Mouse (Mus musculus) heart, embryonic 11.5 days (tissue): ENCODE results near the gene Slc6a2. TPM values are rescaled to one million over a fixed set of nuclear protein-coding genes. Genes with fewer than 3 reads are reported as not detected.

ENCODE experiments used
- ATAC-seq: fragments of 200-750 bp; cut with Nextera tagmentation; replicated peaks from 2 replicates; pipeline ENCODE4 v1.8.0; 2017; ENCODE audit warnings: moderate library complexity; ENCODE audit not compliant: insufficient number of reproducible peaks, low FRiP score, low TSS enrichment
- H3K27ac ChIP-seq: fragments of 300-500 bp; sonication (generic); 2 replicates; pipeline ENCODE4 v1.5.1; 2014; ENCODE audit warnings: mild to moderate bottlenecking, low read depth, low read length
- H3K27me3 ChIP-seq: fragments of 300-500 bp; sonication (generic); 2 replicates; pipeline ENCODE4 v1.6.1; 2014; ENCODE audit warnings: mild to moderate bottlenecking, low read length, mixed read lengths; ENCODE audit not compliant: control insufficient read depth, insufficient read depth
- H3K36me3 ChIP-seq: fragments of 300-500 bp; sonication (generic); 2 replicates; pipeline ENCODE4 v1.6.1; 2014; ENCODE audit warnings: mild to moderate bottlenecking, low read length, moderate library complexity, mixed read lengths; ENCODE audit not compliant: control insufficient read depth, insufficient read depth
- H3K4me1 ChIP-seq: fragments of 300-500 bp; sonication (generic); 2 replicates; pipeline ENCODE4 v1.6.1; 2014; ENCODE audit warnings: low read length; ENCODE audit not compliant: control insufficient read depth, insufficient read depth
- H3K4me2 ChIP-seq: fragments of 300-500 bp; sonication (generic); 2 replicates; pipeline ENCODE4 v1.6.1; 2014; ENCODE audit warnings: mild to moderate bottlenecking, moderate library complexity
- H3K4me3 ChIP-seq: fragments of 300-500 bp; sonication (generic); 2 replicates; pipeline ENCODE4 v1.5.1; 2014; ENCODE audit warnings: low read depth, low read length
- H3K9ac ChIP-seq: fragments of 300-500 bp; sonication (generic); 2 replicates; pipeline ENCODE4 v1.6.1; 2014; ENCODE audit warnings: mild to moderate bottlenecking, low read depth, low read length, moderate library complexity
- H3K9me3 ChIP-seq: fragments of 300-500 bp; sonication (generic); replicated peaks from 2 replicates; pipeline ENCODE4 v1.6.1; 2016; ENCODE audit warnings: low read length; ENCODE audit not compliant: control insufficient read depth
- WGBS: fragments of 180-500 bp; shearing (Covaris S2); extraction: QIAGEN DNeasy Blood & Tissue Kit; methylation state at CpG from one replicate; pipeline ENCODE4 v1.1.7; 2014; ENCODE audit not compliant: insufficient replicate concordance; 5-methylcytosine and 5-hydroxymethylcytosine counted together
- microRNA-seq: library from miRNA; unstranded; fragments of <30 nt; microRNA quantifications from one replicate; pipeline ENCODE4, GENCODE M21; 2016; ENCODE audit warnings: borderline number of aligned reads
- polyA plus RNA-seq: library from polyadenylated mRNA; unstranded; fragments of >200 nt; fragmentation: Nextera tagmentation; extraction: Ambion mirVana; gene quantifications from 2 replicates; pipeline ENCODE4 v1.2.1, GENCODE M21; 2014

The Slc6a2 gene
- polyA plus RNA-seq, 1 experiment from 2014 or later, result not detected

DNA sequence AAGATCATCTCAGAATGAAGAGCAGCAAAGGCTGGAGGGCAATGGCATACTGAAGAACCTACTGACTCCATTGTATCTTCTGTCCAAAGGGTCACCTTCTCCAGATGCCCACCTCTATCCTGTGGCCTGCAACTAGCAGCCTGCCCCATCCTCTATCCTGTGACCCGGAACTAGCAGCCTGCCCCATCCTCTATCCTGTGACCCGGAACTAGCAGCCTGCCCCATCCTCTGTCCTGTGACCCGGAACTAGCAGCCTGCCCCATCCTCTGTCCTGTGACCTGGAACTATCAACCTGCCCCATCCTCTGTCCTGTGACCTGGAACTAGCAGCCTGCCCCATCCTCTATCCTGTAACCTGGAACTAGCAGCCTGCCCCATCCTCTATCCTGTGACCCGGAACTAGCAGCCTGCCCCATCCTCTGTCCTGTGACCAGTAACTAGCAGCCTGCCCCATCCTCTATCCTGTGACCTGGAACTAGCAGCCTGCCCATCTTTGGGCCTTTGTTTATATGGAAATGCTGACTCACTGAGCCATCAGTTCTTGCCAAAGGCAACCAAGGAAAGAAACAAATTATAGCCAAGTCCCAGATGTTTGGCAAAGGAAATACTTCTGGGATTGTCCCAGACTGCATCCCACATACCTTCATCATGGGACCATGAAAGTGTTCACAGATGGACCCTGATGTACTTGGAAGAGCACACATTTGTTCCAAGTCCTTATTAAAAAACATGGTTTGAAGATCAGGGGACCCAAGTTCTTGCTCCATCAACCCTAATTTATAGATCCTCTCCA, 81.1 kb downstream of the Slc6a2 start:
- Histone ChIP-seq H3K4me2 (no peak overlapping the region), H3K27me3 (no peaks in the 10 kb centered on the region), H3K9me3 (no peaks in the 10 kb centered on the region), H3K9ac (no peak overlapping the region), H3K27ac (no peak overlapping the region), H3K4me3 (no peak overlapping the region), H3K36me3 (no peaks in the 10 kb centered on the region), H3K4me1 (peaks cover 10% of the 10 kb centered on the region)
- no peak for ATAC-seq
- 83% methylated on average over 4 of the region's 4 CpGs for WGBS

DNA sequence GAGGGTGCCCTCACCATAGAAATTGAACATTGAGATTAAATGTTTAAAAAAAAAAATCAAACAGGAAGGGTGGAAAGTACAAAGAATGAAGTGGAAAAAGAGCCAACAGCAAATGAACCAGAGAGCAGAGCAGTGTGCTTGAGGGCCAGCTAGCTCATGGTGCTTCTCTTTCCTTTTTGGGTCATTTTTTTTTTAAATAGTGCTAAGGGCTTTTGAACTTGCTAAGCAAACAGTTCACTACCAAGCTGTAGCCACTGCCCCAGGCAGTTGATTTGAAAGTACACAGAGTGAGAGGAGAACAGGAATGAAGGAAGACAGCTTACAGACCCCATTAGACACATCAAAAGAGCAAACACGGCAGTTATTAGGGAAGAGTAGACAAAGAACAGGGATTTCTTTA, 83.2 kb downstream of the Slc6a2 start:
- H3K4me2 ChIP-seq, result no peak overlapping the region
- no peaks in the 10 kb centered on the region for H3K27me3 ChIP-seq
- no peak overlapping the region for H3K4me3 ChIP-seq
- no peak overlapping the region for H3K27ac ChIP-seq
- 30% methylated on average over 1 of the region's 1 CpGs for WGBS
- H3K4me1 ChIP-seq, result peaks cover 10% of the 10 kb centered on the region
- no peaks in the 10 kb centered on the region for H3K9me3 ChIP-seq
- ATAC-seq, result no peak
- no peaks in the 10 kb centered on the region for H3K36me3 ChIP-seq
- H3K9ac ChIP-seq, result no peak overlapping the region

DNA sequence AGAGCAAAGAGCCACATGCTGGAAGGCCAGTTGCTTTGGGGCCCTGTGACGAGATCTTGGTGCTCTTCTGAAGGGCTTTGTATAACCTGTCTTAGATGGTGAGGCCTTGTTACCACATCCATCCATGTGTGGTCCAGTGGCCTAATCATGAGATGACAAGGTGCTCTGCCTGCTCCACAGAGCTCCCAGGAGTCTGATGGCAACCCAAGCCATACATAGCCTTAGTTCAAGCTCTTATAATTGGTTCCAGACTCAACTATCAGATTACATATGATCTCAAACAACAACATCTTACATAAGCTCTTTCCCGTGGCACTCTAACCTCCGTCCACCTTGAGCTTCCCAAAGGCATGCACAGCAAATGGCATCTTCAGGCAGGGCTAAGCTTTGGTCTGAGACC, 88.2 kb downstream of the Slc6a2 start, which contains the start of gene Ces1a:
Ces1a (minus strand) TSS at position 101 of the 400 bp plus-strand sequence.
- H3K9me3 ChIP-seq, result no peaks in the 10 kb centered on the region
- H3K27ac ChIP-seq, result no peak within 1 kb of the TSS
- H3K9ac ChIP-seq, result no peak within 1 kb of the TSS
- H3K36me3 ChIP-seq, result no peaks in the 10 kb centered on the region
- no peak for ATAC-seq
- H3K4me3 ChIP-seq, result no peak within 1 kb of the TSS
- no peaks in the 10 kb centered on the region for H3K4me1 ChIP-seq
- H3K4me2 ChIP-seq, result no peak within 1 kb of the TSS
- 76% methylated on average over 3 of the region's 3 CpGs for WGBS
- no peaks in the 10 kb centered on the region for H3K27me3 ChIP-seq

DNA sequence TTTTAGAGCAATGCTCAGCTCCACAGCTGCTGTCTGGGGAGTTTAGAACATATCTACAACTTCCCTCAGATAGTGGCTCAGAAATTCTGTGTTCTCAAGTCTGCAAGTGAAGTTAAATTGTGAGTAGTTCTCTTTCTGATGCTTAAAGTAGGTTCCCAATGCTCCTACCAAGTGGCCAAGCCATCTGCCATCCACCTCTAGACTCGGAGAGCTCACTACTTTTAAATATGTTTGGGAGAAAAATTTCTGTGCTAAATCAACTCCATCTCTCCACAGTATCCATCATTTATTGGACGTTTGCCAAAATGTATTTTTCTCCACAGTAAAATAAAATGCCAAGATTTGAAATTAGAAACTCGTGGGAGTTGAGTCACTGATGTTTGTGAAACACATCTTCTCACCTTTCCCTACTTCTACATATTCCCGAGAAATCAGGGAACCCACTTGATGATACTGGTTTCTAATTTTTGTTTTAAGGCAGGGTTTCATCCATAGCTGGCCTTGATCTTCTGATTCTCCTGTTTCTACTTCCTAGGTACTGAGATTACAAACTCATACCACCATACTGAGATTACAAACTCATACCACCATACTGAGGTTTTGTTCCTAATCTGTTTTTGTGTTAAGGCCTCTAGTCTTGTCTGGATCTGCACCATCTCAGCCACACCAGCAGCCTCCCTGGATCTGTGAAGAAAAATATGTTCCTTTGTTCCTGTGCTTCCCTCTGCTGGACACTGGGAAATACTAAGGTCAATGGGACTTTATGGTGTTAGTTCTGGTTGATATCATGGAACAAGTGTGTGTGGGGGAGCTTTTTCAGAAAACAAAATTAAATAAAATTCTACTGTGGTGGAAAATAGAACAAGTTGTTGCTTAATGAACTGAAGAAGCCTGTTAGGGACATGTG, 88.9 kb downstream of the Slc6a2 start:
- no peak for ATAC-seq
- H3K27me3 ChIP-seq, result no peaks in the 10 kb centered on the region
- no peaks in the 10 kb centered on the region for H3K4me1 ChIP-seq
- WGBS, result 70% methylated on average over 4 of the region's 4 CpGs
- H3K4me3 ChIP-seq, result no peak overlapping the region
- H3K9ac ChIP-seq, result no peak overlapping the region
- no peaks in the 10 kb centered on the region for H3K36me3 ChIP-seq
- no peak overlapping the region for H3K4me2 ChIP-seq
- H3K9me3 ChIP-seq, result no peaks in the 10 kb centered on the region
- no peak overlapping the region for H3K27ac ChIP-seq

Small RNAs within 50 kb of the gene (microRNA-seq; reads per million reads assigned to microRNA genes)
- not detected for gene Gm22151

Other genes with a start within 250 kb of the Slc6a2 start
- gene Mmp2, start 132.8 kb upstream of the Slc6a2 start, polyA plus RNA-seq, result 107 TPM in 2 replicates
- 2.0 and 2.5 TPM in 2 replicates for gene Lpcat2, start 104.7 kb upstream of the Slc6a2 start, polyA plus RNA-seq
- 0.23 and 0.47 TPM in 2 replicates for gene Capns2, start 58.7 kb upstream of the Slc6a2 start, polyA plus RNA-seq
- not detected in 2 replicates for gene Ces1a, start 88.1 kb downstream of the Slc6a2 start, polyA plus RNA-seq
- gene Ces1b, start 119.9 kb downstream of the Slc6a2 start, polyA plus RNA-seq, result not detected in 2 replicates
- not detected in 2 replicates for gene Ces1c, start 171.2 kb downstream of the Slc6a2 start, polyA plus RNA-seq
- 0.43 TPM in 1 of 2 replicates, not detected in the other for gene Ces1d, start 237.8 kb downstream of the Slc6a2 start, polyA plus RNA-seq